Mouse (Mus musculus) olfactory bulb, adult 2 months (tissue): ENCODE data around the gene Mysm1.

Experiments
- CTCF ChIP-seq: fragments of 200-500 bp; IDR thresholded peaks from 2 replicates; pipeline ENCODE4 v1.5.1; 2012; ENCODE audit warnings: low read depth, mild to moderate bottlenecking, low read length, moderate library complexity; ENCODE audit not compliant: insufficient read depth
- POLR2A ChIP-seq: fragments of 200-500 bp; IDR thresholded peaks from 2 replicates; pipeline ENCODE4 v1.6.1; 2012; ENCODE audit warnings: mild to moderate bottlenecking, low read depth, low read length, moderate library complexity; ENCODE audit not compliant: insufficient read depth

DNA sequence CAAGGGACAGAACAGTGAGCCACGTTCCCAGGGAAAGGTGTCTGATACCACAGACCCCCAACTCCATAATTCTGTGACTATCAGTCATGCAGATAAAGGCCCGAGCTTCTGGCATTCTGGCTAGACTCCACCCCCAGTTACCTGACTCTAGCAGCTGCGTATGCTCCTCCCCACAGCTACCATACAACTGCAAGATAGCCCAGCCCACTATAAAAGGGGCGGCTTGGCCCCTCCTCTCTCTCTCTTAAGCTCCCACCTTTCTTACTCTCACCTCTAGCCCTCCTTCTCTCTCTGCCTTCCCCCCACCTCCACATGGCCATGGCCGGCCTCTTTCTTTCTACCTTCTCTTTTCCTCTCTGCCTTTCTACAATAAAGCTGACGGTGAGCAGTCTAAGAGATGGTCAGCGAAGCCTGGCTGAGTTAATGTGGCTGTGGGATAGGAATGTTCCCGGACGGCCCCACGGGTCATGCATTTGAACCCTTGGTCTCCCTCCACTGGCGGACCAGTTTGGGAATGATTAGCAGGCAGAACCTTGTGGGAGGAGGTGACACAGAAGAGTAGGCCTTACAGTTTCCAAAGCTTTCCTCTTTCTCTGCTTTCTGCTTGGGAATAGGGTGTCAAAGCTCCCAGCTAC, 37.6 kb downstream of the Mysm1 start:
- TF ChIP-seq POLR2A = no peak
- TF ChIP-seq CTCF = no peak
